ENCODE assay signal across 7 mouse cellular contexts in genomic region chr8:92972949-92973348, GRCm38 (mm10). TPM values are rescaled to one million over a fixed set of nuclear protein-coding genes. Genes with fewer than 3 reads are reported as not detected.
DNase-seq lines count a peak whose midpoint lies in the region; ATAC-seq lines count a peak whose summit lies in the region.

No protein-coding gene starts in this region.

- no peak overlapping the region for H3K4me3 ChIP-seq in midbrain, embryonic 14.5 days (replicated peaks; ENCODE audit: low read depth, low read length)
- H3K4me3 ChIP-seq in midbrain, embryonic 15.5 days: no peak overlapping the region
- H3K4me3 ChIP-seq in heart, embryonic 13.5 days: no peak overlapping the region
- H3K4me3 ChIP-seq in stomach, embryonic 16.5 days (replicated peaks; ENCODE audit: low read length): no peak overlapping the region

- no peaks in the 10 kb centered on the region for H3K9me3 ChIP-seq in midbrain, embryonic 14.5 days (ENCODE audit: control insufficient read depth, low read length)
- H3K9me3 ChIP-seq in midbrain, embryonic 15.5 days: no peaks in the 10 kb centered on the region
- no peaks in the 10 kb centered on the region for H3K9me3 ChIP-seq in heart, embryonic 13.5 days
- H3K9me3 ChIP-seq in stomach, embryonic 16.5 days (replicated peaks; ENCODE audit: control insufficient read depth, low read length): no peaks in the 10 kb centered on the region

- peaks cover 5% of the 10 kb centered on the region; the same call in 1 of the 2 replicates for H3K4me1 ChIP-seq in midbrain, embryonic 14.5 days (ENCODE audit: control insufficient read depth, insufficient read depth, low read length)
- H3K4me1 ChIP-seq in midbrain, embryonic 15.5 days: no peaks in the 10 kb centered on the region
- H3K4me1 ChIP-seq in heart, embryonic 13.5 days: peaks cover 11% of the 10 kb centered on the region; the same call in 1 of the 2 replicates
- H3K4me1 ChIP-seq in stomach, embryonic 16.5 days (ENCODE audit: control insufficient read depth, insufficient read depth, low read length): no peaks in the 10 kb centered on the region

- WGBS in midbrain, embryonic 14.5 days: 79% methylated on average over 5 of the region's 5 CpGs
- 68% methylated on average over 5 of the region's 5 CpGs for WGBS in midbrain, embryonic 15.5 days
- 45% methylated on average over 5 of the region's 5 CpGs for WGBS in heart, embryonic 13.5 days
- WGBS in stomach, embryonic 16.5 days: 50% methylated on average over 5 of the region's 5 CpGs

- H3K4me2 ChIP-seq in midbrain, embryonic 14.5 days (ENCODE audit: low read length): no peak overlapping the region
- H3K4me2 ChIP-seq in midbrain, embryonic 15.5 days: no peak overlapping the region
- H3K4me2 ChIP-seq in heart, embryonic 13.5 days: no peak overlapping the region
- no peak overlapping the region for H3K4me2 ChIP-seq in stomach, embryonic 16.5 days (ENCODE audit: low read depth, low read length)

- H3K27me3 ChIP-seq in midbrain, embryonic 14.5 days (ENCODE audit: control insufficient read depth, insufficient read depth, low read length): no peaks in the 10 kb centered on the region
- H3K27me3 ChIP-seq in midbrain, embryonic 15.5 days (replicated peaks): no peaks in the 10 kb centered on the region
- H3K27me3 ChIP-seq in heart, embryonic 13.5 days (replicated peaks): no peaks in the 10 kb centered on the region
- H3K27me3 ChIP-seq in stomach, embryonic 16.5 days (ENCODE audit: control insufficient read depth, insufficient read depth, low read length): no peaks in the 10 kb centered on the region

- peak; percentile 17 for DNase-seq in midbrain, embryonic 14.5 days
- peak; percentile 9 to 18 for DNase-seq in cerebellum, postnatal 36 days
- peak; percentile 28 for DNase-seq in kidney, postnatal 36 days
- DNase-seq in right cerebral cortex, postnatal 36 days (ENCODE audit: low spot score in 2 of 2): no peak

- ATAC-seq in midbrain, embryonic 14.5 days (ENCODE audit: low FRiP score, low TSS enrichment): peak; percentile 48; the same call in 1 of the 2 replicates
- ATAC-seq in midbrain, embryonic 15.5 days (replicated peaks): no peak
- peak; percentile 47; the same call in 1 of the 2 replicates for ATAC-seq in heart, embryonic 13.5 days (ENCODE audit: extremely low read depth, insufficient number of reproducible peaks, low FRiP score, low TSS enrichment)
- ATAC-seq in stomach, embryonic 16.5 days (ENCODE audit: insufficient read depth, low FRiP score): peak; percentile 64

- no peak overlapping the region for H3K9ac ChIP-seq in midbrain, embryonic 14.5 days (replicated peaks; ENCODE audit: low read length)
- no peak overlapping the region for H3K9ac ChIP-seq in midbrain, embryonic 15.5 days
- no peak overlapping the region for H3K9ac ChIP-seq in heart, embryonic 13.5 days
- no peak overlapping the region for H3K9ac ChIP-seq in stomach, embryonic 16.5 days (ENCODE audit: low read length)

- H3K36me3 ChIP-seq in midbrain, embryonic 14.5 days (ENCODE audit: control insufficient read depth, insufficient read depth, low read length): no peaks in the 10 kb centered on the region
- no peaks in the 10 kb centered on the region for H3K36me3 ChIP-seq in midbrain, embryonic 15.5 days (replicated peaks)
- no peaks in the 10 kb centered on the region for H3K36me3 ChIP-seq in heart, embryonic 13.5 days
- H3K36me3 ChIP-seq in stomach, embryonic 16.5 days (ENCODE audit: control insufficient read depth, insufficient read depth, low read length): no peaks in the 10 kb centered on the region

- H3K27ac ChIP-seq in midbrain, embryonic 14.5 days (replicated peaks; ENCODE audit: low read depth, low read length): no peak overlapping the region
- H3K27ac ChIP-seq in midbrain, embryonic 15.5 days: no peak overlapping the region
- H3K27ac ChIP-seq in heart, embryonic 13.5 days (replicated peaks): no peak overlapping the region
- H3K27ac ChIP-seq in stomach, embryonic 16.5 days (ENCODE audit: low read length): no peak overlapping the region

RNA-seq across cellular contexts. Expression of gene Slc6a2, which starts 13.1 kb away (rescaled TPM):
- polyA plus RNA-seq in midbrain, embryonic 14.5 days (2014; fragmentation: Nextera tagmentation; extraction: Ambion mirVana): 2.4 and 3.8 TPM in 2 replicates
- polyA plus RNA-seq in midbrain, embryonic 15.5 days (2015; fragmentation: Nextera tagmentation; extraction: Ambion mirVana): 0.89 and 3.5 TPM in 2 replicates
- polyA plus RNA-seq in heart, embryonic 13.5 days (2015; fragmentation: Nextera tagmentation; extraction: Ambion mirVana): 0.04 TPM in 1 of 2 replicates, not detected in the other
- 0.17 and 0.25 TPM in 2 replicates for polyA plus RNA-seq in stomach, embryonic 16.5 days (2015; fragmentation: Nextera tagmentation; extraction: Ambion mirVana)

Comparison
In these comparisons a context has a peak if more than half of its experiments do, and no peak if none do; other contexts are left out.
1. DNase-seq: peak in midbrain, embryonic 14.5 days (single experiment), cerebellum, postnatal 36 days (2 of 2) and kidney, postnatal 36 days (2 of 2); none in right cerebral cortex, postnatal 36 days (0 of 2).